Mouse (Mus musculus) left cerebral cortex, adult 2 months (tissue): Measurements from ENCODE around the gene Vars. TPM values are rescaled to one million over a fixed set of nuclear protein-coding genes. Genes with fewer than 3 reads are reported as not detected.
A peak's percentile ranks its signal among the peaks of the same experiment; 100 is the strongest.
"Not testable (repeated sequence)": the region's sequence is repeated elsewhere in the genome, so short reads cannot be mapped to it uniquely, and the experiment has no call there.

Source experiments
- DNase-seq, 2 experiments: peaks; one replicate each; pipeline ENCODE4 v3.0.0; 2021 to 2022; ENCODE audit warnings: low spot score in 2 of 2, mixed read lengths in 1 of 2; ENCODE audit errors: extremely low spot score in 1 of 2
- H3K27ac ChIP-seq: fragments of 200-600 bp; 2 replicates; pipeline ENCODE4 v1.8.1; 2022
- H3K4me3 ChIP-seq: fragments of 200-600 bp; 2 replicates; pipeline ENCODE4 v1.8.1; 2022
- CTCF ChIP-seq: fragments of 200-600 bp; IDR thresholded peaks from 2 replicates; pipeline ENCODE4 v1.8.1; 2022; ENCODE audit warnings: antibody characterized with exemption, mild to moderate bottlenecking, moderate library complexity
- intact Hi-C: fragments of 180-260 bp; cut with DNase I; formaldehyde crosslinking; loops from one replicate; pipeline ENCODE4 v1.15.1; 2025
- total RNA-seq, 2 experiments: library from RNA; stranded (reverse); gene quantifications; 2 replicates each; pipeline ENCODE4 v1.2.3; 2021

Gene Vars
- total RNA-seq, 2 experiments from 2014 or later, result 44.1 to 46.6 TPM

DNA sequence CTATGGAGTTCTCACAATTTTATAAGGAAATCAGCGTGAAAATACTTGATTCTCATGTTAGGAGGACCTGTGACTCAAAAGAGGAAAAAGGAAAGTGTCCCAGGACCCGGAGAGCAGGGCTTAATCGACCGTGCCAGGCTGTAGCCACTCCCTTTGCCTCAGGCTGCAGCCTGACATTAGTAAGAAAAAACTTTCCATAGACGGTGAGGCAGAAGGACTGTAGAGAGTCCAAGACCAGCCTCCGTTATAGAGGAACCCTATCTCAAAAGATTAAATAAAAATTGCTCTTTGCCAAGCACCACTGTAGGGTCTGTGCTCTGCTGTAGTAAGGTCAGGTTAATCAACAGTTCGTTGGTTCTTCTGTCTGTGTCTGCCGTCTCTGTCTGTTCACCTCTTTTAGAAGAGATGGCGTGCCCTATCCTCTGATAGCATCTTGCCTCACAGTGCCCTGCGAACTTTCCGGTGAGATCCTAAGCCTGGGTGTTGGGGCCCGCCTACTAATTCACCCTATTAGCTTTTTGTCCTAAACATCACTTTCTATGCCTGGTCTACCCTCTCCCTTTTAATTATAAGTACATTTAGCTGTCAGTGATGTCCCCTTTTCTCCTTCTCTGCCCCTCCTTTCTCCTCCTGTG, 40.8 kb upstream of the Vars start:
- Histone ChIP-seq H3K4me3 (peak overlapping the region; percentile 59), H3K27ac (peak overlapping the region; percentile 91)
- intact Hi-C loops, result no loop called here
- no peak for TF ChIP-seq CTCF
- no peak for DNase-seq

DNA sequence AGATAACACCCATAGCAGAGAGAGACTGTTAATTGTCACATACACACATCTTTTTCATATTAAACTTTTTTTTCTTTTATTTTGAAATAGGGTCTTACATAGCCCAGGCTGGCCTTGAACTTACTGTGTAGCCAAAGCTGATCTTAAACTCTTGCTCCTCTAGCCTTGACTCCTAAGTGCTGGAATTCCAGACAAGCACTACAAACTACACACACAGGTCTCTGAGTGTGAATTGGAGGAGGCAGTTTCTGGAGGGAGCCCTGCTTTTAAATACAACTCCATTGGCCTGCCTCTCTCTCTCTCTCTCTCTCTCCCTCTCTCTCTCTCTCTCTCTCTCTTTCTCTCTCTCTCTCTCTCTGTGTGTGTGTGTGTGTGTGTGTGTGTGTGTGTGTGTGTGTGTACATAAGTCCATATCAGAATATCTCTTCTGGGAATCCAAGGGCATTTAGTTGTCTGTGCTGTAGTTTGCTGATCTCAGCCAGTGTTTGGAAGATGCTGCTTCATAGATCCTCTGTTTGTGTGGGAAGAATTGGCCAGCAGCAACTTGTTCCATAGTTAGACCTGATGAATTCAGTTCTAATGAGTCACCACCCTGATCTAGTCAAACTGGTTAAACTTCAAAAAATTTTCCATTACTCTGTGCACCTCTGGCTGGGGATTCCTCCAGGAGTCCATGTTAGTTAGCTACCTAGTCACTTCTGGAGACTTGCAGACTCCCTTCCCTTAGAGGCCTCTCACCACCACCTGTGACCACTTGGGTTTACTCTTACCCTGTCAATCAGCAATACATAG, 39.9 kb upstream of the Vars start:
- no peak for TF ChIP-seq CTCF
- no peak for DNase-seq
- intact Hi-C loops, result no loop called here
- Histone ChIP-seq H3K4me3 (no peak overlapping the region), H3K27ac (peak overlapping the region; percentile 28; the same call in 1 of the 2 replicates)

DNA sequence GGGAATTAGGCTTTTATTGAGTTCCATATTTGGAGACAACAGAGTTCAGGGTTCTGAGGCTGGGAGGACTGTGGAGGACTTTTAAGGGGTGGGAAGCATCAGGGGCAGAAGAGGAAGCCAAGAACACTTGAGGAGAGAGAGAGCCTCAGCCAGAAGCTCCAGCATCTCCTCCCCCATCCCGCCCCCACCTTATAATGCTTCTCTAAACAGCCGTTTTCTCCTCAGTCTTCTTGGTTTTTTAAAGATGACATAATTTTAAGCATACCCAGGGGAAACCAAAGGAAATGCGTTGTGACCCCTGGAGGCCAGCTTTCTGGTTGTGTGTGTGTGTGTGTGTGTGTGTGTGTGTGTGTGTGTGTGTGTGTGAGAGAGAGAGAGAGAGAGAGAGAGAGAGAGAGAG, 38.7 kb upstream of the Vars start:
- DNase-seq, result no peak
- TF ChIP-seq CTCF, result no peak
- intact Hi-C loops, result no loop called here
- Histone ChIP-seq H3K4me3 (no peak overlapping the region), H3K27ac (no peak overlapping the region; the same call in 1 of the 2 replicates)

DNA sequence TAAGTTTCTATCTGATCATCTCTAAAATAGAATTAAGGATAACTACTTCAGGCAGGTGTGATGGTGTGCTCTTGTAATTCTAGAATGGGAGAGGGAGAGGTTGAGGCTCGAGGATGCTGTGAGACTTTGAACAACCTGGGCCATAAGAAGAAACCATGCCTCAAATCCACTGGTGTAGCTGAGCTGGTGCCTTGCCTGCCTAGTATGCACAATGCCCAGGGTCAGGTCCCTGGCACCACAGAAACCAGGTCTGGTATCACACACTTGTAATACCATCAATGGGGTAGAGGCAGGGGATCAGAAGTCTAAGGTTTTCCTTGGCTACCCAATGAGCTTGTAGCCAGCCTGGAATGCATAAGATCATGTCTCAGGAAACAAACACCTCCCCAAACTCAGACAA, 37.9 kb upstream of the Vars start:
- intact Hi-C loops, result no loop called here
- no peak for DNase-seq
- H3K27ac ChIP-seq, result no peak overlapping the region
- TF ChIP-seq CTCF, result no peak
- no peak overlapping the region for H3K4me3 ChIP-seq

DNA sequence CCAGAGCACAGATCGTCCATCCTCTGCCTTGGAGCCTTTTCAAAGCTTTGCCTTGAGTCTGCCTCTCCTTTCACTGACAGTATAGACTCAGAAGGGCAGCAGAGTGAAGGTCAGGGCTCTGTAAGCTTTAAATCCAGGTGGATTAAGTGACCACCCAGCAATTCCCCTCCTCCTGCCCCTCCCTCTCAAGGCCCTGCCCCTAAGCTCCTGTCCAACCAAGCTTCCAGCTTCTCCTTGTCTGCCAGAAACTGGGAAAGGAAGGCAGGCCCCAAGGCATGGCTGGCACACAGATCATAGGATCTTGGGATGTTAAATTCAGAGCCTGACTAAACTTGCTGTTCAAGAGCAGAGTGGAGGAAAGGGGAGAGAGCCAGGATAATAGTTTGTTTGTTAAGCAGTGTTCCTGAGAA, 36.1 kb upstream of the Vars start:
- Histone ChIP-seq H3K27ac (no peak overlapping the region), H3K4me3 (no peak overlapping the region)
- no peak for DNase-seq
- intact Hi-C loops, result no loop called here
- no peak for TF ChIP-seq CTCF

DNA sequence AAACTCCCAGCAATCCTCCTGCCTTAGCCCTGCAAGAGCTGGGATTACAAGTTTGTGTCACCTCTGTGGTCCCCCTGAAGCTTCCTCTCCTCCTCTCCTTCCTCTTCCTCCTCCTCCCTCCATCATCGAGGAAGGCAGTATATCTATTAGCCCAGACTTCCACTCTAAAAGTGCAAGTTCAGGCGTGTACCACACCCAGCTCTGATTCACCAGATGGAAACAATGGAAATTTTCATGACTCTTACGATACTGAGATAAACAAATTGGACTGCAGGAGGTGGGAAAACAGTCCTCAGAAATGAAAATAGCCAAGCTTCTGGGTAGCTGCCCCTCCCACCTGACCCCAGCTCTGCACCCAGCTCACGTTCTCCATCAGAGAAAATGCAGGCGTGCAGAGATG, 35.2 kb upstream of the Vars start:
- intact Hi-C loops, result no loop called here
- DNase-seq, result no peak
- no peak for TF ChIP-seq CTCF
- Histone ChIP-seq H3K4me3 (no peak overlapping the region), H3K27ac (no peak overlapping the region)

DNA sequence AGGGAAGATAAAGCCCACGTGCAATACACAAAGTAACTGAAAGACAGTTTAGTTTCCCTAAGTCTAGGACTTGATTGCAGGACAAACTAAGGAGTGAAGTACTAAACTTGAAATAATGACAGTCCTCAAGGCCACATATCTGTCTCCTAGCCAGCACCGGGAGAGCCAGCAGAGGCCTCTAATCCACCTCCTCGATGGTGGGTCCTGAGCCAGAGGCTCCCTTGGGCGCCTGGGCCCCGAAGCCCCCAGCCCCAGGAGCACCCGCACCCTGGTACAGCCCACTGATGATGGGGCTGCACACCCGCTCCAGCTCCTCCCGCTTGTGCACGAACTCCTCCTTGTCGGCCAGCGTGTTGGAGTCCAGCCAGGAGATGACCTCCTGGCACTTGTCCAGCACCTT, 31.0 kb upstream of the Vars start, which contains the start of gene Gm20481:
Gm20481 (plus strand) TSS at position 91 of the 400 bp plus-strand sequence.
- DNase-seq, intact Hi-C loops, H3K27ac ChIP-seq, H3K4me3 ChIP-seq: not testable (repeated sequence)

DNA sequence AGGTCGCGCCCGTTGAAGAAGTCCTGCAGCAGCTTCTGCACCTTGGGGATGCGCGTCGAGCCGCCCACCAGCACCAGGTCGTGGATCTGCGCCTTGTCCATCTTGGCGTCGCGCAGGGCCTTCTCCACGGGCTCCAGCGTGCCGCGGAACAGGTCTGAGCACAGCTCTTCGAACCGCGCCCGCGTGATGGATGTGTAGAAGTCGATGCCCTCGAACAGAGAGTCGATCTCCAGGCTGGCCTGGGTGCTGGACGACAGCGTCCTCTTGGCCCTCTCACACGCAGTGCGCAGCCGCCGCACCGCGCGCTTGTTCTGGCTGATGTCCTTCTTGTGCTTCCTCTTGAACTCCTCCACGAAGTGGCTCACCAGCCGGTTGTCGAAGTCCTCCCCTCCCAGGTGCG, 29.9 kb upstream of the Vars start:
- DNase-seq, H3K27ac ChIP-seq, H3K4me3 ChIP-seq, intact Hi-C loops: not testable (repeated sequence)

DNA sequence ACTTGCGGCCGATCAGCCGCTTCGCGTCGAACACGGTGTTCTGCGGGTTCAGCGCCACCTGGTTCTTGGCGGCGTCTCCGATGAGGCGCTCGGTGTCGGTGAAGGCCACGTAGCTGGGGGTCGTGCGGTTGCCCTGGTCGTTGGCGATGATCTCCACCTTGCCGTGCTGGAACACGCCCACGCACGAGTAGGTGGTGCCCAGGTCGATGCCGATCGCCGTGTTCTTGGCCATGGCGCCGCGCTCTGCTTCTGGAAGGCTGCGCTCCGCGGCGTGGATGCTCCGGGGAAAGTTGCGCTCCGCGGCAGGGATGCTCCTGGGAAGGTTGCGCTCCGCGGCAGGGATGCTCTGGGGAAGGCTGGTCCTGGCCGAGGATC, 29.1 kb upstream of the Vars start:
- DNase-seq, intact Hi-C loops, H3K27ac ChIP-seq: not testable (repeated sequence)
- H3K4me3 ChIP-seq, result peak overlapping the region; percentile 52

DNA sequence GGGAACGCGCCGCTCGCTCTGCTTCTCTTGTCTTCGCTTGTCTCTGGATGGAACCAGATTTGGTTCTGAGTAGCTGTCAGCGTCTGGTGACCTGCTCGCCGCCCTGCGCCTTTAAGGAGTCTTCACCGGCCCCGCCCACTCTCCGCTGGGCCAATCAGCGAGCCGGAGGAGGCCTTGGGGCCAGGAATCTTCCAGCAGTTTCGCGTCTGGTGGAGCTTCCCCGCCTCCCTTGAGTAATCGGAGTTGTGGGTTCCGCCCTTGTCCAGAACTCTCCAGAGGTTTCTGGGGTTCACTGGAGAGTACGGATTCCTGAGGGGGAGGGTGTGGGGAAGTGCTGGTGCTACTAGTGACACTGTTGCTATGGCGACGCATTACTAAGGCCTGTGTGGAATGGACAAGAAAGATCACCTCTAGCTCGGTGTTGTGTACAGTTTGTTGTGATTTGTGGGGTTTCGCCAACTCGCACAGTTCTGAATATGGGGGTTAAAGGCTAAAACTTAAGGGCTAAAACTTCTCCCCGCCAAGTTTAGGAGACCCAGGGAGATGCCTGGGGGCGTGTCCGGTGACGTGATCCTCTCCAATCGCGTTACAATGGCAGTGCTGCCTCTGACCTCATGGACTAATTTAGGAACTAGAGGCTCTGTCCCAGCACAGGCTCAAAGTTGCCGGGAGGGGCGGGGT, 28.6 kb upstream of the Vars start, which contains the start of the genes Hspa1a and Hspa1l:
Hspa1a (minus strand) TSS at position 88 of the 681 bp plus-strand sequence.
Hspa1l (plus strand) TSS at position 635 of the 681 bp plus-strand sequence.
- Histone ChIP-seq H3K4me3 (peak within 1 kb of the TSS; percentile 52), H3K27ac (peak within 1 kb of the TSS; percentile 29; the same call in 1 of the 2 replicates)
- peak; percentile 73 to 74 for DNase-seq
- intact Hi-C loops, result not testable (repeated sequence)

DNA sequence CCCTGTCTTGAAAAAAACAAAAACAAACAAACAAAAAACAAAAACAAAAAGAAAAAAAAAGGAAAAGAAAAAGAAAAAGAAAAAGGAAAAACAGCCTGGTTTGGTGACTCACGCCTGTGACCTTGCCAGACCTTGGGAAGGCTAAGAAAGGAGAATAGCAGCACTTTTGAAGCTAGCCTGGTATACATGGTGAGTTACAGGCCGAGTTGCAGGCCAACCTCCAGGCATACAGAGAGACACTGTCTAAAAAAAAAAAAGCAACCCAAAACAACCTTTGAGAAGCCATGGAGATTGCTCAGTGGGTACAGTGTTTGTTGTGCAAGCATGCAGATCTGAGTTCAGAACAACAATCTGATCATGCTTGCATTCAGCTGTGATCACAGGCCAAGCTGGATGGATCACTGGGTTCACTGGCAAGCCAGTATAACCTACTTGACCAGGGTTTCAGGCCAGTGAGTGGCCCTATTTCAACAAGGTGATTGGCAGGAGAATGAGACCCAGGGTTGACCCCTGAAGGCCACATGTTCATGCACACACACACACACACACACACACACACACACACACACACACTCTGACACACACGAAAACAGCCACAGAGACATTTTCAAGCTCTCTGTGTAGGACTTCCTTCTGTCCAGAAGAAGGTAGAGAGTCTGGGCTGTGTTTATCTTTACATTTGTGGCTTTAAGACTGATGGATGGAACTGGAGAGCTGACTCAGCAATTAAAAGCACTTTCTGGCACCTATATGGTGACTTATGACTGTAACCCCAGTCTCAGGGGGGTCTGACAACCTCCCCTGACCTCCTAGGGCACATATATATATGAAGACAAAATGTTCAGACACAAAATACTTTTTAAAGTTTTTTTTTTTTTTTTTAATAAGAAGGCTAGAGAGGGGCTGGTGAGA, 24.9 kb upstream of the Vars start:
- Histone ChIP-seq H3K27ac (no peak overlapping the region), H3K4me3 (no peak overlapping the region)
- TF ChIP-seq CTCF, result no peak
- intact Hi-C loops, result no loop called here
- no peak for DNase-seq
